Mouse (Mus musculus): ENCODE measurements around the gene Slc6a12. TPM values are rescaled to one million over a fixed set of nuclear protein-coding genes. Genes with fewer than 3 reads are reported as not detected.

Slc6a12 gene
- not detected for polyA plus RNA-seq (2014; fragmentation: Illumina TruSeq; extraction: RNeasy Lipid Tissue Mini Kit (QIAGEN cat#74804); ENCODE audit: low read depth, low replicate concordance)

GRCm38 (mm10) chr6:121343026-121343770 lies at the start of gene Slc6a12:
TSS of gene Slc6a12 (plus strand) at chr6:121343076.

GRCm38 (mm10) chr6:121299954-121300353 lies 42.9 kb upstream of the Slc6a12 start, which contains the start of gene Slc6a13:
TSS of gene Slc6a13 (plus strand) at chr6:121300227.

Other genes with a start within 250 kb of the Slc6a12 start
- gene Mical3, start 212.1 kb upstream of the Slc6a12 start, polyA plus RNA-seq (2014; fragmentation: Illumina TruSeq; extraction: RNeasy Lipid Tissue Mini Kit (QIAGEN cat#74804); ENCODE audit: low read depth, low replicate concordance) = 69.1 TPM
- 6.2 TPM for gene Pex26, start 159.4 kb upstream of the Slc6a12 start, polyA plus RNA-seq (2014; fragmentation: Illumina TruSeq; extraction: RNeasy Lipid Tissue Mini Kit (QIAGEN cat#74804); ENCODE audit: low read depth, low replicate concordance)
- gene Tuba8, start 132.4 kb upstream of the Slc6a12 start, polyA plus RNA-seq (2014; fragmentation: Illumina TruSeq; extraction: RNeasy Lipid Tissue Mini Kit (QIAGEN cat#74804); ENCODE audit: low read depth, low replicate concordance) = 123 TPM
- 5.1 TPM for gene Usp18, start 97.2 kb upstream of the Slc6a12 start, polyA plus RNA-seq (2014; fragmentation: Illumina TruSeq; extraction: RNeasy Lipid Tissue Mini Kit (QIAGEN cat#74804); ENCODE audit: low read depth, low replicate concordance)
- gene Slc6a13, start 42.8 kb upstream of the Slc6a12 start, polyA plus RNA-seq (2014; fragmentation: Illumina TruSeq; extraction: RNeasy Lipid Tissue Mini Kit (QIAGEN cat#74804); ENCODE audit: low read depth, low replicate concordance) = 0.29 TPM
- 0.60 TPM for gene Iqsec3, start 130.6 kb downstream of the Slc6a12 start, polyA plus RNA-seq (2014; fragmentation: Illumina TruSeq; extraction: RNeasy Lipid Tissue Mini Kit (QIAGEN cat#74804); ENCODE audit: low read depth, low replicate concordance)

Data from heart, adult 10 weeks (tissue).